Mouse (Mus musculus) T-helper 17 cell (primary cell): Measurements from ENCODE around the gene Ank.

Experiments used
- in situ Hi-C, 2 experiments: fragments of 300-600 bp; cut with MboI, MseI; formaldehyde crosslinking; loops; 1 replicate in 1 of 2; 2 replicates in 1 of 2; pipeline ENCODE4 v1.15.1; 2025; ENCODE audit warnings: high pct_unique_total_duplicates in 2 of 2

Gene Ank

DNA sequence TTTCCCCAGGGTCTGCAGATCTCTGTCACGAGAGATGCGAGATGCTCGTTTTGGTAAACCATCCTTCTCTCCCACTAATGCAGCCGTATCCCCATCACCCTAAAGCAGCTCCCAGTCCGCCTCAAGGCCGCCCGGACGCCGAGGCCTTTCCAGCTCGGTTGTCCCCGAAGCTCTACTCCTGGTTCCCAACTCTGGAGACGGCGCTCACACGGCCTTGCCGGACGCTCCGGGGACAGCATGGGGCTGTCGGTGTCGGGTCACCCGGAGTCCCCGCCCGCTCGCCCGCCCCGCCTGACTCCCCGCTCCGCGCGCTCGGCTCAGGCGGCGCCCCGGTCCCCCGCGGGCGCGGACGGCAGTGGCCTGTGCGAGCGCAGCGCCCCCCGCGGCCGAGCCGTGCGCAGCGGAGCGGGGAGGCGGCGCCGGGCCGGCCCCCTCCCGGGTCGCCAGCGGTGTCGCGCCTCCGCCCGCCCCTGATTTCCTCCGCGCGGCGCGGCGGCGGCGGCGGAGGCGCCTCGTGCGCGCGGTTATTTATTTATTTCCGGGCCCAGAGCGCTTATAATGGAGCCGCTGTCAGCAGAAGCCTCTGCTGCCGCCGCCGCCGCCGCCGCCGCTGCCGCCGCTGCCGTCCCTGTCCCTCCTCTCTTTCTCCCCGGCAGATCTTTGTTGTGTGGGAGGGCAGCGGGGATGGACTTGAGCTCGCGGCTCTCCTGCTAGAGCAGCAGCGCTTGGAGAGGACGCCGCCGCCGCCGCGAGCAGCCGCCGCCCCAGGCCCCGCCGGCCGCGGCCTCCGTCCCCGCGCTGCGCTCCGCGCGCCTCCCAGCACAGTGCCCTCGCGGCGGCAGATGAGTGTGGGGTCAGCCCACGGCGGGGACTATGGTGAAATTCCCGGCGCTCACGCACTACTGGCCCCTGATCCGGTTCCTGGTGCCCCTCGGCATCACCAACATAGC, at the start of gene Ank:
TSS of gene Ank (plus strand) at position 547 of the 950 bp plus-strand sequence.
- in situ Hi-C loops = loop anchor here (10.0 kb wide), 3 partner anchors 118 to 558 kb away; partner anchors contain the start of gene Trio (in 1 of the 2)

GRCm38 (mm10) chr15:27418566-27419331, 47.7 kb upstream of the Ank start:
- in situ Hi-C loops = loop anchor here in 1 of 2 experiments (5.0 kb wide), 1 partner anchor 526 kb away; no protein-coding TSS in a partner anchor

DNA sequence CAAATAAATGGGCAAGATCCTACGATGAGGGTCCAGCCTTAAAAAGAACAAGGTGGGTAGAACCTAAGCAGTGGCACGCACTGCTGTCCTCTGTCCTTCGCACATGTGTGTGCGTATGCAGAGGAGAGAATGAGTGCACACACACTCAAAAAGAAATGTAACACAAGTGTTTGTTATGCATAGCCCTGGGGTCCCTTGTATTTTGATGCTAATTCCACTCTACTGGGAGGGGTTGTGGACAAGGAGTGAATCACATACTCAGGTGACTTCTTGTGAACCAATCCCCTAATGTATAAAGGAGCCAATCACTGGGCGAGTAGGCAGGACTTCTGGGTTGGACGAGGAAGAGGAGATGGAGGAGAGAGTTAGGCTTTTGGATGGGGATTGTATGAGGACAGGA, 44.9 kb upstream of the Ank start:
- in situ Hi-C loops = no loop called here

DNA sequence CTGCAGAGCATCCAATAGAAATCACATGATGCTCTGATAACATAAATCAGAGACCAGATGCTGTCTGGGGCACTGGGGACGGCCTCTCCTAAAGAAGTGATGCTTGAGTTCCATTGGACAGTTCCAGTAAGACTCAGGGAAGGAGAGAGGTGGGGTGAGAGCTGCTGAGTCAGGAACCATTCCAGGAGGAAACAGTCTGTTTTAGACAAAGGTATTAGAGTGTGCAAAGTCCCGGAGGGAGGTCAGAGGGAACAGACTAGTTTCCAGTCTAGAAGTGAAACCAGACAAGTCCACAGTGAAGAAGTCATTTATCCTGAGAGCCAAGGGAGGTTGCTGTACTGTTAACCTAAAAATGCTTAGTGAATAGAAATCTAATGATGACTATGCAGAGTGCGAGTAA, 38.9 kb upstream of the Ank start:
- in situ Hi-C loops = no loop called here

DNA sequence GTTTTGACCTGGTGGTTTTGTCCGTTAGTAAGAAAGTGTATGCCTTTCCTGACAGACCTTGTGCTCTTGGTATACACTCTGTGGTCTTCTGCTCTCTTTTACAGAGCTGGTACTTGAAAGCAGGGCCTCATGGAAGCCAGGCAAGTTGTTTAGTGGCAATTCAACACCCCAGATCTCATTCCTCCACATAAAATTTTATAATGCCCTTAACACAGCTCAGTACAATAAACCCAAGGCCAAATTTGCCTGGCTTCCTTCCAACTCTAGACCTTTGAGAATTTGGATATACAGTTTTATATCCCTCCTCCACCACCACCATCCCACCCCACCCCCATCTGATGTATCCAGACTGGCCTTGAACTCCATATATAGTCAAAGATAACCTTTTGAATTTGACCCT, 36.2 kb upstream of the Ank start:
- in situ Hi-C loops = no loop called here

DNA sequence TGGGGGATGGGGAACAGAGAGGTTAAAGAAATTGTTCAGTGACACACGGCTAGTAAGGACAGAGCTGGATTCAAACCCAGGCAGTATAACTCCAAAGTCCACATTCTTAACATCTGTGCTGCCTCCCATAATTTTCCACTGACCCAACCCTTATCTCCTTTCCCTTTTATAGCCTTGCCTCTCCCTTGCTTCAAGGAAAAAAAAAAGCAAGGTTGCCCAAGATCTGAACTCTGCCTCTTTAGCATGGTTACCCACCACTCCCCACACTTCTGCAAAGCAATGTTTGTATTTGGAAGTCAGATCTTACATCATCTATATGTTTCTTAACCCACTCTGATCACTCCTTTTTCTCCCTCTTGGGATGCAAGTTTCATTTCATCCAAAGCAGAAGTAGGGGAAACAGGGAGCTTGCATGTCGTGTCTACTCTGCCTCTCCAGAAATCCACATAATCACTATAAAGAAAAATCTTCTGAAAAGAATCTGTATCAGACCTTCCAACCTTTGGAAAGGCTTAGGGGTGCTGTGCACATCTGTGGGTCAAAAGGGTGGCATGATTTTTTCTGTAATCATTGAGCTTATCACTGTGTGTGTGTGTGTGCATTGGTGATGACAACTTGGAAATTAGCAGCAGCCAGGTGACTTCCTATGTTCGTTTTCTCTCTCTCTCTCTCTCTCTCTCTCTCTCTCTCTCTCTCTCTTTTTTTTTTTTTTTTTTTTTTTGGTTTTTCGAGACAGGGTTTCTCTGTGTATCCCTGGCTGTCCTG, 33.4 kb upstream of the Ank start:
- in situ Hi-C loops = no loop called here

DNA sequence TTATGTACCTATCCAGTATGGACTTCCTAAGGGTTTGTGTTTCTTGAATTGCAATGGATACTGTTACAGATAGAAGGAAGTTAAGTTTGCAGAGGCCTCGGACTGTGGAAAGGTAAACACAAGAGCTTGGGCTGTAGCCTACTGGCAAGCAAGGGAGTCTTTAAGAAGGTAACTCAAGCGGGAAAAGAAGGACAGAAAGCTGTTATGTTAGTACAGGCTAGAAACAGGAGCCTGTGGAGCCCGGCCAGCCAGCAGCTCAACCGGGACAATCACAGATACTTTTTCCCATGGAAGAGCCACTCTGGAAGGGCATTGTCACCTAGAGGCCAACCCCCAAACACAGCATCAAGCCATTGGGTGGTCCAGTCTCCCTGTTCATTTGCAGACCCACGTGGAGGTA, 31.1 kb upstream of the Ank start:
- in situ Hi-C loops = no loop called here

GRCm38 (mm10) chr15:27436194-27436593, 30.3 kb upstream of the Ank start:
- in situ Hi-C loops = no loop called here

GRCm38 (mm10) chr15:27441053-27441452, 25.4 kb upstream of the Ank start:
- in situ Hi-C loops = no loop called here

DNA sequence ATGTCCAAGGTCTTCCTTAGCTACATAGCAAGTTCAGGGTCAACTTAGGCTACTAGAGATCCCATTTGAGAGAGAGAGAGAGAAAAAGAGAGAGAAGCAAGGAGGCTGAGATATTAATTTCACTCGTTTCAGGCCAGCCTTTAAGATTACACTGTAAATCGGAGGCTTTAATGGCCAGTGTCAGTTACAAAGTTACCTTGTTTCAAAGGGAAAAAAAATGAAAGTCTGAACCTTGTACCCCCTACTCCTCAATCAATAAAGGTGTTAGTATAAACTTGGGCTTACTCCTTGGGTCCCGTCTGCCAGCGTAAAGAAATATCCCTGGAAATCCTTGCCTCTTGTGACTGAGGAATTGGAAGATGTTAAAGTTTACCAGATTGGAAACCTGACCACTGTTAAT, 24.9 kb upstream of the Ank start:
- in situ Hi-C loops = no loop called here

DNA sequence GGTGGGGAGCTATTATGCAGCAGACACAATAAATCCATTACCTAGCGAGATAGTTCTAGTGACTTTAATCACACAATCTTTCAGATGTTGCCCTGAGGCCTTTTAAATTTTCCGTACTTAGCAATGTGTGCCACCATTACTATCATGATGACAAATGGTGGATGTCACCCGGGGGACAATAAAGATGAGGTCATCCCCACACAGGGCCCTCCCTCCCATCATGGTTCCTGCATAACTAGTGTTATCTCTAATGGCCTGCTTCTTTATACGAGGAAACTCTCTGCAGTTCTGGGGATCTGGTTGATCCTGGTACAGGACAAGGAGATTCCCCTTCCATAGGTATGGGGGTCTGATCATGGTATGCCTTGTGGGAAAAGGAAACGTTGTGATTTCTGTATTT, 24.5 kb upstream of the Ank start:
- in situ Hi-C loops = no loop called here

GRCm38 (mm10) chr15:27444772-27445347, 21.6 kb upstream of the Ank start:
- in situ Hi-C loops = loop anchor here in 1 of 2 experiments (5.0 kb wide), 1 partner anchor 93 kb away; no protein-coding TSS in a partner anchor

DNA sequence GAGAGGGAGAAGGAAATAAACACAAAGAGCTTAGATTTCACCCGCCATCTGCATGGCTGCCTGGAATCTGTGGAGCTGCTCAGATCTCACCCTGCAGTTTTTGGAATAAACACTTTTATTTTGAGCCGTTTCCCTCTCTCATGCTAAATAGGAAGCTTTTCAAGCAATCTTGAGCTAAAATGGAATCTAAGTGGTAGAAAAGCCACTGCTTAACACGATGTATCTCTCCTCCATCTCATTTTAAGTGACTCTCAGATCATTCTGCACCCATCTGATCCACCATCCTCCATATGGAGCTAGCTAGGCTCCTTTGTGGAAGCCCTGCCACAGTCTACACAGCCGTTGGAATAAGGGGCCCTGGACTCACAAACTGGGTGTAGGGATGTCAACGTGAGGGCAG, 15.8 kb upstream of the Ank start:
- in situ Hi-C loops = no loop called here

DNA sequence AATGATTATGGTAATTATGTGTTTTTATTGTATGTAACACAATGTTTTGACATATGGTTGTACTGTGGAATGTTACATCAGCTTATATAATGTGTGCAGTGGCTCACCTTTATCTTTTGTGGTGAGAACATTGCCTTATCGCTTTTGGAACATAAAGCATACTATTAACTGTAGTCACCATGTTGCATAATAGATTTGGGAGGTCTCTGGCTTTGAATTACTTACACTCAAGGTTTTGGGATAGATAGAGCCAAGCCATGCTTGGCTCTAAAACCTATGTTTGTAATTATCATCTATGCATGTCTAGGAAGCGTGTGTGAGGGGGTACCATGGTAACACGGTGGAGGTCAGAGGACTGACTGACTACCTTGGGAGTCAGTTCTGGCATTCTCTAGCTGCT, 14.7 kb upstream of the Ank start:
- in situ Hi-C loops = no loop called here

DNA sequence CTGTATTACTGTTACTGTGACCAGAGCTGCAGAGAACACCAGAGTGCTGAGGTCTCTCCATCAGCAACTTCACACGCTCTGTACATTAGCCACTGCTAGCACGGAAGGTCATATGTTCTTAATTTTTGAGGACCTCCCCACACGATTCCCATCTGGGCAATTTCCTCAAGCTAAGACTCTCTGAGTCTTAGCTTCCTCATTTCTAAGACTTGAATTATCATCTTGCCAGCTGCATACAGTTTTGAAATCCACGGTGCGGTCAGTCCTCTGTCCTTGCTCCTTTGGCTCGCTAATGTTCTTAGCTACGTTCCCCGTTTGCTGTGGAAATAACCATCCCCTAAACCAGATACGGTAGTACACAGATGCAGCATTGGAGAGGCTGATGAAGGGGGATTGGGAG, 14.0 kb upstream of the Ank start:
- in situ Hi-C loops = no loop called here

DNA sequence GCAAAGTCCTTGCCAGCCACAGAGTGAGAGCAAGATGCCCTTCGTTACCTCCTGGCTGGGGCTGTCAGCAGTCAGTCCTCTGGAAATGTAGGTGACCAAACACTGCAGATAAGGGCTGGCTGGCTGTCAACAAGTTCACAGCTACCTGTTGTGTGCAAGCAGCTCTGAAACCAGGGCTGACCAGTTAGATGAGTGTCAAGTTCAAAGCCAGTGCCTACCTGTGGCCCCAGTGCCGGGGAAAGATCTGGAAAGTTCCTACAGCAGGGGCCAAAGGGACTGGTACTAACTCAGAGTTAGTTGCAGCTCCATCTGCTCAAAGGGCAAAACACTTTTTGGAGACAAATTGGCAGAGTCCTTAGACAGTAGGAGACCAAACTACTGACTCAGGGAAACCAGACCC, 9.5 kb upstream of the Ank start:
- in situ Hi-C loops = no loop called here

DNA sequence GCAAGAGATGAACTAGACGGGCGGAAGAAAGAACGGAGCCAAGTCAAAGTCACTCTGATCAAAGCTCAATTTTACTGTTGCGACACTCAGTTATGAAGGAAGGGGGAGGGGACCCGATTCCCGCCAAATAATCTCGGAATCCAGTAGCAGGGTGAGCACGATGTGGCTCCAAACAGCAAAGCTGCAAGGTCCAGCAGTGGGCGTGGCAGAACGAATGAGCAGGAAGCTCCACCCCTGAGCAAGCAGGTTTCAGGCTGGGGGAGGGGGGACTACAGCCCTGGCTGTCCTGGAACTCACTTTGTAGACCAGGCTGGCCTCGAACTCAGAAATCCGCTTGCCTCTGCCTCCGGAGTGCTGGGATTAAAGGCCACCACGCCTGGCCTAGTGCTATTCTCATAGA, 6.7 kb upstream of the Ank start:
- in situ Hi-C loops = loop anchor here (10.0 kb wide), 3 partner anchors 125 to 565 kb away; partner anchors contain the start of gene Trio (in 1 of the 2)

GRCm38 (mm10) chr15:27461336-27462245, 4.9 kb upstream of the Ank start:
- in situ Hi-C loops = loop anchor here (10.0 kb wide), 3 partner anchors 123 to 563 kb away; partner anchors contain the start of gene Trio (in 1 of the 2)

DNA sequence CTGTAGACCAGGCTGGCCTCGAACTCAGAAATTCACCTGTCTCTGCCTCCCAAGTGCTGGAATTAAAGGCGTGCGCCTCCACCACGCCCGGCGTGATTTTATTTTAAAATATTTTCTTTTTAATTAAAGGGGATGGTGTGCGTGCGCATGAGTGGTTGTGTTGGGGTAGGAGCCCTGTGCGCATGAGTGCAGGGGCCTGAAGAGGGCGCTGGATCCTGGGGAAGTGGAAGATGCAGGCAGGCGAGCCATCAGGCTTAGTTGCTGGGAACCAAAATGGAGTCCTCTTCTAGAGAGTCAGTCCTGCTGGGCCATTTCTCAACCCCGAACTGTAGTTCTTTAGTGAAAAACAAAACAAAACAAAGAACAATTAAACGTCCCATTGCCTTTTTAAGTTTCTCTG, 2.6 kb upstream of the Ank start:
- in situ Hi-C loops = loop anchor here (10.0 kb wide), 3 partner anchors 121 to 561 kb away; partner anchors contain the start of gene Trio (in 1 of the 2)
